Mouse (Mus musculus) myocyte (in vitro differentiated cells): ENCODE measurements at regions not wholly inside any gene's neighbourhood (a gene's known extent, or its start where the extent isn't known, plus 50 kb on each side); places are given as distances from the start of the nearest gene placed in this dataset.

Experiments
- H3K27me3 ChIP-seq: one replicate; pipeline ENCODE4 v1.6.1; 2011; ENCODE audit not compliant: control insufficient read depth, insufficient read depth, insufficient read length
- H3K36me3 ChIP-seq: one replicate; pipeline ENCODE4 v1.6.1; 2011; ENCODE audit not compliant: control insufficient read depth, insufficient read depth
- H3K4me2 ChIP-seq: one replicate; pipeline ENCODE4 v1.6.1; 2011; ENCODE audit warnings: low read depth, control low read depth
- H3K4me3 ChIP-seq: one replicate; pipeline ENCODE4 v1.5.1; 2011; ENCODE audit warnings: mild to moderate bottlenecking, control low read depth, moderate library complexity
- H3K79me2 ChIP-seq: one replicate; pipeline ENCODE4 v1.6.1; 2011; ENCODE audit not compliant: control insufficient read depth, insufficient read depth
- H3ac ChIP-seq: one replicate; pipeline ENCODE4 v1.6.1; 2011; ENCODE audit not compliant: control insufficient read depth, insufficient read length
- CEBPB ChIP-seq: IDR thresholded peaks from 2 replicates; pipeline ENCODE4 v1.6.1; 2011; ENCODE audit warnings: mild to moderate bottlenecking, moderate library complexity; ENCODE audit not compliant: poor library complexity, insufficient read depth, severe bottlenecking
- E2F4 ChIP-seq: IDR thresholded peaks from one replicate; pipeline ENCODE4 v1.6.1; 2011; ENCODE audit warnings: mild to moderate bottlenecking, control low read depth, moderate library complexity; ENCODE audit not compliant: insufficient read depth
- MAX ChIP-seq: IDR thresholded peaks from one replicate; pipeline ENCODE4 v1.6.1; 2011; ENCODE audit warnings: low read depth, mild to moderate bottlenecking, control low read depth
- MYOD1 ChIP-seq, 3 experiments: IDR thresholded peaks; one replicate each; pipeline ENCODE4 v1.6.1; 2011; ENCODE audit warnings: control low read depth in 2 of 3, low read depth in 2 of 3, mild to moderate bottlenecking in 2 of 3, moderate library complexity in 1 of 3; ENCODE audit not compliant: insufficient read length in 2 of 3, control insufficient read depth in 1 of 3
- MYOG ChIP-seq, 3 experiments: IDR thresholded peaks; one replicate each; pipeline ENCODE4 v1.6.1; 2011; ENCODE audit warnings: control low read depth in 2 of 3, low read depth in 2 of 3, mild to moderate bottlenecking in 2 of 3; ENCODE audit not compliant: insufficient read length in 2 of 3, control insufficient read depth in 1 of 3, insufficient read depth in 1 of 3
- POLR2A ChIP-seq: IDR thresholded peaks from one replicate; pipeline ENCODE4 v1.6.1; 2011; ENCODE audit warnings: low read depth, mild to moderate bottlenecking, control low read depth, moderate library complexity; ENCODE audit not compliant: insufficient read length
- POLR2AphosphoS2 ChIP-seq: IDR thresholded peaks from one replicate; pipeline ENCODE4 v1.6.1; 2011; ENCODE audit warnings: low read depth, control low read depth; ENCODE audit not compliant: insufficient read length
- REST ChIP-seq: IDR thresholded peaks from one replicate; pipeline ENCODE4 v1.6.1; 2011; ENCODE audit warnings: mild to moderate bottlenecking, control low read depth, moderate library complexity; ENCODE audit not compliant: insufficient read depth, insufficient read length
- SRF ChIP-seq: IDR thresholded peaks from one replicate; pipeline ENCODE4 v1.6.1; 2011; ENCODE audit warnings: low read depth; ENCODE audit not compliant: control insufficient read depth, insufficient read length
- TCF12 ChIP-seq: IDR thresholded peaks from one replicate; pipeline ENCODE4 v1.6.1; 2011; ENCODE audit warnings: mild to moderate bottlenecking, control low read depth; ENCODE audit not compliant: poor library complexity, insufficient read depth, severe bottlenecking
- TCF3 ChIP-seq: IDR thresholded peaks from one replicate; pipeline ENCODE4 v1.6.1; 2011; ENCODE audit warnings: low read depth, control low read depth; ENCODE audit not compliant: insufficient read length
- USF1 ChIP-seq: IDR thresholded peaks from one replicate; pipeline ENCODE4 v1.6.1; 2011; ENCODE audit warnings: low read depth, mild to moderate bottlenecking, control low read depth, moderate library complexity

- no peak overlapping the region for H3K4me3 ChIP-seq
- no peak overlapping the region for H3ac ChIP-seq
- H3K36me3 ChIP-seq: no peaks in the 10 kb centered on the region
- no peak overlapping the region for H3K4me2 ChIP-seq
- no peaks in the 10 kb centered on the region for H3K79me2 ChIP-seq
- TF ChIP-seq MYOG (IDR thresholded peaks at IDR 0.05; ENCODE audit: control insufficient read depth in 1 of 3, insufficient read depth in 1 of 3, insufficient read length in 2 of 3, low read depth in 2 of 3) (no peak), TCF12 (no peak), MYOD1 (IDR thresholded peaks at IDR 0.05; ENCODE audit: control insufficient read depth in 1 of 3, insufficient read length in 2 of 3, low read depth in 2 of 3) (no peak), E2F4 (no peak), POLR2AphosphoS2 (no peak), POLR2A (no peak), REST (no peak), CEBPB (no peak), SRF (no peak), MAX (no peak), USF1 (no peak), TCF3 (no peak)
- H3K27me3 ChIP-seq: no peaks in the 10 kb centered on the region
Observed at GRCm38 (mm10) chr2:162837776-162838175, 93.6 kb upstream of the Srsf6 start.

- no peak for TF ChIP-seq CEBPB
- Histone ChIP-seq H3K36me3 (no peaks in the 10 kb centered on the region), H3K27me3 (no peaks in the 10 kb centered on the region), H3ac (no peak overlapping the region), H3K79me2 (no peaks in the 10 kb centered on the region), H3K4me2 (no peak overlapping the region), H3K4me3 (no peak overlapping the region)
Observed at GRCm38 (mm10) chr2:162833741-162834140, 97.6 kb upstream of the Srsf6 start.

- Histone ChIP-seq H3ac (no peak overlapping the region), H3K4me2 (peak overlapping the region; percentile 27), H3K4me3 (no peak overlapping the region), H3K79me2 (no peaks in the 10 kb centered on the region), H3K27me3 (no peaks in the 10 kb centered on the region), H3K36me3 (no peaks in the 10 kb centered on the region)
- TF ChIP-seq E2F4 (no peak), REST (no peak), SRF (no peak), TCF12 (no peak), MYOG (IDR thresholded peaks at IDR 0.05; ENCODE audit: control insufficient read depth in 1 of 3, insufficient read depth in 1 of 3, insufficient read length in 2 of 3, low read depth in 2 of 3) (no peak), USF1 (no peak), TCF3 (no peak), MYOD1 (IDR thresholded peaks at IDR 0.05; ENCODE audit: control insufficient read depth in 1 of 3, insufficient read length in 2 of 3, low read depth in 2 of 3) (no peak), CEBPB (no peak), POLR2AphosphoS2 (no peak), MAX (no peak), POLR2A (no peak)
Observed at GRCm38 (mm10) chr2:162818787-162819186, 112.5 kb upstream of the Srsf6 start.

- Histone ChIP-seq H3K4me3 (no peak overlapping the region), H3K27me3 (no peaks in the 10 kb centered on the region), H3K4me2 (no peak overlapping the region), H3K36me3 (no peaks in the 10 kb centered on the region), H3K79me2 (no peaks in the 10 kb centered on the region), H3ac (no peak overlapping the region)
- TF ChIP-seq TCF3 (no peak), MYOG (IDR thresholded peaks at IDR 0.05; ENCODE audit: control insufficient read depth in 1 of 3, insufficient read depth in 1 of 3, insufficient read length in 2 of 3, low read depth in 2 of 3) (no peak), SRF (no peak), USF1 (no peak), POLR2A (no peak), MYOD1 (IDR thresholded peaks at IDR 0.05; ENCODE audit: control insufficient read depth in 1 of 3, insufficient read length in 2 of 3, low read depth in 2 of 3) (no peak), CEBPB (no peak)
Observed at GRCm38 (mm10) chr2:162814205-162814604, 117.1 kb upstream of the Srsf6 start.

GRCm38 (mm10) chr2:162807747-162808146 is 123.6 kb upstream of the Srsf6 start:
- no peak overlapping the region for H3ac ChIP-seq
- no peaks in the 10 kb centered on the region for H3K27me3 ChIP-seq
- no peaks in the 10 kb centered on the region for H3K36me3 ChIP-seq
- peak overlapping the region; percentile 30 for H3K4me2 ChIP-seq
- no peaks in the 10 kb centered on the region for H3K79me2 ChIP-seq
- no peak for TF ChIP-seq E2F4
- peak; percentile 65 for TF ChIP-seq USF1
- no peak overlapping the region for H3K4me3 ChIP-seq

- no peak for TF ChIP-seq POLR2AphosphoS2
- TF ChIP-seq E2F4: no peak
- no peak for TF ChIP-seq REST
- no peak for TF ChIP-seq TCF12
- no peak overlapping the region for H3K4me2 ChIP-seq
- no peaks in the 10 kb centered on the region for H3K79me2 ChIP-seq
- H3K27me3 ChIP-seq: no peaks in the 10 kb centered on the region
- H3K4me3 ChIP-seq: no peak overlapping the region
- H3ac ChIP-seq: no peak overlapping the region
- H3K36me3 ChIP-seq: no peaks in the 10 kb centered on the region
Observed at GRCm38 (mm10) chr2:162796528-162796927, 134.8 kb upstream of the Srsf6 start.
